Mouse (Mus musculus): Measurements from ENCODE around the gene 1700023F06Rik.

GRCm38 (mm10) chr11:103206203-103206602 lies 2.2 kb downstream of the 1700023F06Rik start:
- TF ChIP-seq GATA1 (IDR thresholded peaks at IDR 0.05; ENCODE audit: low read length) (no peak), TAL1 (IDR thresholded peaks at IDR 0.05; ENCODE audit: low read length) (no peak)
